Mouse (Mus musculus) bone marrow, adult 2 months (tissue): ENCODE measurements at regions not wholly inside any gene's neighbourhood (a gene's known extent, or its start where the extent isn't known, plus 50 kb on each side); places are given as distances from the start of the nearest gene placed in this dataset.

ENCODE experiments used
- CTCF ChIP-seq: fragments of 200-500 bp; IDR thresholded peaks from 2 replicates; pipeline ENCODE4 v1.5.1; 2011; ENCODE audit warnings: low read length, control low read depth; ENCODE audit not compliant: control insufficient read depth, insufficient read depth
- POLR2A ChIP-seq: fragments of 200-500 bp; IDR thresholded peaks from 2 replicates; pipeline ENCODE4 v1.6.1; 2011; ENCODE audit warnings: low read depth, mild to moderate bottlenecking, control low read depth, low read length, borderline replicate concordance; ENCODE audit not compliant: control insufficient read depth

GRCm38 (mm10) chr15:64446411-64447072, 371.0 kb upstream of the Gm21798 start:
- TF ChIP-seq CTCF, result no peak
- no peak for TF ChIP-seq POLR2A
